Mouse (Mus musculus): ENCODE data around the gene Ercc6l2.
A peak's percentile ranks its signal among the peaks of the same experiment; 100 is the strongest.

The Ercc6l2 gene

DNA sequence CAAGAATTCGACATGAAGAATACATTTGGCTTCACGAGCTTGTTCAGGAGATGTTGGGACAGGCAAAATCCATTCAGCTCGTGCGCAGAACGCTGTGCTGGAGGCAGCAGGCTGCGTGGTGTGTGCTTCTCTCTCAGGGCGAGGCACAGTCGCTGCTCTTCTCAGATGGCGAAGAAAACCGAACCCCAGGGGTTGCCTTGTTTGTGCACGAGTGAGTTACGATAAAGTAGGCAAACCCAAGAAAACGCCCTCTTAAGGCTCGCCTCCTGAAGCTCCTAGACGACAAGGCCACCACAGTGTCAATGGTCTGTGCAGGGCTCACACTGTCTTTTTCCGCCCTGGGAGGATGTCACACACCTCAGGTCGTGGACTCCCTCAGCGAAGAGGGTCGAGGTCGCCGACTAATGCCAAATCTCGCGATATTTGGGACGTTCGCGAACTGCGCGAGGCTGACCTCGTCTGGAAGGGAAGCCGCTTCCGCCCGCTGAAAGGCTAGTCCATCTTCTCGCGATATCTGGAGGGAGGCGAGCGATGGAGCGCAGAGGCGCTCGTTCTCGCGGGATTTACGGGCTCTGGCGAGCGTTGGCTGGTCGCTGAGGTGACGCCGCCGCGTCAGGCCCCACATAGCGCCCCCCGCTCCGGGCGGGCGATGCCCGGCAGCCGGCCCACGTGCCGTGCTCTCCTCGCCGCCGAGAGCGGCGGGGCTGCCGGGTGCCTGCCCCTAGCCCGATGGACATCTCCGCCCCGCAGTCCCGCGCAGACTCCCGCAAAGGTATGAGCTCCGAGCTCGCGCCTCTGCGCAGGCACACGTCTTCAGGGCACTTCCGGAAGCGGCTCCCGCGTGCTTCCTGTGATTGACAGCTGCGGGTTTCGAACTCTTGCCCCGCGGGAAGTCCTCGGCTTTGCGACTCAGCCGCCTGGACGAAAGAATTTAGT is at the start of gene Ercc6l2:
Gene Ercc6l2, plus strand, starts transcription at position 495 of the 936 bp plus-strand sequence.
- DNase-seq (ENCODE audit: low spot score in 2 of 2), result peak; percentile 97 to 99

DNA sequence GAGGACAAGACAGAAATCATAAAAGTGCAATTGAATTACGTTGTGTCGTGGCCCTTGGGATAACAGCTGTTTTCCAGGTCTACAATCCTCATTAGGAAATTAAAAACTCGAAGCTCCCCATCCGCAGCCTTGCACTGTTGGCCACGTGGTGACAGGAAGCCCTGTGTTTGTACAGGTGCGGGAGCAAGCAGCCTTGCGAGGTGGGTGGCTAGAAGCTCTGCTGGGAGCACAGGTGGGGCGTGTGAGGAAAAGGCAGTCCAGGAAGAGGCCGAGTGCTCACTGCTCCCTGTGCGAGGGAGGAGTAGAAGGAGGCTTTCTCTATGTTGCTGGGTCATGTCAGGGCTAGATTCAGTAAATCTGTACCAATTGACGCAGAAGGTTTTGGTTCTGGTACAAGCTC is 49.0 kb upstream of the Ercc6l2 start:
- DNase-seq (ENCODE audit: low spot score in 2 of 2), result no peak

DNA sequence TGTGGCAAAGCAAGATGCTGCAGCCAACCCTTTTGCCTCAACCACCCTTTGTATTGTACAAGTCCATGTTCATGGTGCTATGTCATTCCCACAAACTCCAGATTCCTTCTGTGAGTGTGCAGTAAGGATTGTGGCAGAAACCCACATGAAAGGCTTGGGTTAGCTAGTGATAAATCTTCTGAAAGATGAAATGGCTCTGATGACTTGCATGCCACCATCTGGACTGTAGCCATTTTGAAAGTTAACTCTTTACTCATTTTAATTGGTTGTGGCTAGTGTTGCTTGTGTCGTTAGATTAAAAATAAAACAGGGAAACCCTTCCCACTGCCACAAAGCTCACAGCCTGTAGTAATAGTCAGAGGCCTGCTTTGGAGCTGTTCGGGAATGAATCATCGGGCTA is 44.0 kb upstream of the Ercc6l2 start:
- DNase-seq (ENCODE audit: low spot score in 2 of 2), result no peak

- no peak for DNase-seq (ENCODE audit: low spot score in 2 of 2)
Observed at GRCm38 (mm10) chr13:63778925-63779324, 36.1 kb upstream of the Ercc6l2 start.

GRCm38 (mm10) chr13:63779376-63780291 is 35.4 kb upstream of the Ercc6l2 start:
- peak; percentile 37 to 69 for DNase-seq (ENCODE audit: low spot score in 2 of 2)

GRCm38 (mm10) chr13:63792234-63792831 is 22.7 kb upstream of the Ercc6l2 start:
- DNase-seq (ENCODE audit: low spot score in 2 of 2), result no peak

GRCm38 (mm10) chr13:63793345-63794308 is 21.4 kb upstream of the Ercc6l2 start:
- DNase-seq (ENCODE audit: low spot score in 2 of 2), result no peak

GRCm38 (mm10) chr13:63798677-63799076 is 16.4 kb upstream of the Ercc6l2 start:
- DNase-seq (ENCODE audit: low spot score in 2 of 2), result no peak

- no peak for DNase-seq (ENCODE audit: low spot score in 2 of 2)
Observed at GRCm38 (mm10) chr13:63799940-63800339, 15.1 kb upstream of the Ercc6l2 start.

DNA sequence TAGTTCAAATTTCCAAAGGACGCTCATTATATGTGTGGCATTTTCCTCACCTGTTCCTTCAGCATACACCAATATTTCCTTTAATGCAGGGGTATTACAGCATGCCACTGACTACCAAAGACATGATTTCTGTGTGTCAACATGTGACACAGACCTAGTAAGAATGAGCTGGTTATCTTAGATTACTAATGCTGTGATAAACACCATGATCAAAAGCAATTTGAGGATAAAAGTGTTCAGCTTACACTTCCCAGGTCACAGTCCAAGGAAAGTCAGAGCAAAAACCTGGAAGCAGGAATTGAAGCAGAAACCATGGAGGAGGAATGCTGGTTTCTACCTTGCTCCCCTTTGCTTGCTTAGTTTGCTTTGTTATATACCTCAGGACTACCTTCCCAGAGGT is 13.8 kb upstream of the Ercc6l2 start:
- DNase-seq (ENCODE audit: low spot score in 2 of 2), result no peak

DNA sequence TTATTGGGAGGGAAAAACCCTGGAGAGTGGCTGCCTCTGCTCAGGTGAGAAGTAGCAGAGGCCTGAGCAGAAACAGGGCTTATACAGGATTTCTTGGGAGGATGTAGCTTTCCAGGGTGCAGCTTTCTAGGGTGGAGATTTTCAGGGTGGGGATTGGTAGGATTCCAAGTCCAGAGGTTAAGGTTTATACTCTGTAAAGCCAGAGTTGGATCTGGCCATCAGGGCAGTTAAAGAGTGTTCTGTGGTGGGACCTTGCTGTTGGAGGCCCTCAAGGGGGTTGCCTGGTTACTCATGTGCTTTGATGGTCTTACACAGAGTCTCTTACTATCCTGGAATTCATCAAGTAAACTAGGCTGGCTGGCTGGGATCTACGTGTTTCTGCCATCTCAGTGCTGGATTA is 7.8 kb upstream of the Ercc6l2 start:
- no peak for DNase-seq (ENCODE audit: low spot score in 2 of 2)

DNA sequence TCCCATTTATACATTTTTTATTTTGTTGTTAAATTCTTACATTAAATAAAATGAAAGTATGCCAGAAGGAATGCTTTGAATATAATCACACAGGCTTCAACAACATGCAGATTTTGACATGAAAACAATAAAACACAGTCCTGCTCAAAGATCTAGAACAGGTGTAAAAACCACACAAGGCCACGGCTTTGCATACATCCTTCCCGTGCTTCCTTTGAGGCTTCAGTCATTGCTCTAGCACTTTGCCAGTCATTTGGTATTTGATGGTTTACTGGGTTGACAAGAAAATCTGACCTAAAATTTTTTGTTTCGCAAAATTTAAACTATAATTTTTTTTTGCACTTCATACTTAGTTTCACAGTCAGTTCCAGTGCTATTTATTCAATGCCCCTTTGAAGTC is 7.1 kb upstream of the Ercc6l2 start:
- DNase-seq (ENCODE audit: low spot score in 2 of 2), result no peak

DNA sequence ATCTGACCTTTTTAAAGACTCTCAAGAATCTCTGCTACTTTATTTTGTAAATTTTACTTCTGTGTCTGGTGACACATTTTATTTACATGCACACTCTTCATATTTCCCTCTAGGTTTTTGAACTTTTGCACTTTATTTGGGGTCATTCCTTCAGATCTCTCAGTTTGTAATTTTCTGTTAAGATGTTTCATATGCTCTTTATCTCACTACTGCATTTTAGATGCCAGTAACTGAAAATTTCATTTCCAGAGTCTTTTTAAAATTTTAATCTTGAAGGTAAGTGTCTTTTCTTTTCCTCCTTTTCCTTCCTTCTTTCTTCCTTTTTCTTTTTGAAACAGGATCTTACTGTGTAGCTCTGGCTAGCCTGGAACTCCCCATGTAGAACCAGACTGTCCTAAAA is 3.6 kb upstream of the Ercc6l2 start:
- DNase-seq (ENCODE audit: low spot score in 2 of 2), result no peak

DNA sequence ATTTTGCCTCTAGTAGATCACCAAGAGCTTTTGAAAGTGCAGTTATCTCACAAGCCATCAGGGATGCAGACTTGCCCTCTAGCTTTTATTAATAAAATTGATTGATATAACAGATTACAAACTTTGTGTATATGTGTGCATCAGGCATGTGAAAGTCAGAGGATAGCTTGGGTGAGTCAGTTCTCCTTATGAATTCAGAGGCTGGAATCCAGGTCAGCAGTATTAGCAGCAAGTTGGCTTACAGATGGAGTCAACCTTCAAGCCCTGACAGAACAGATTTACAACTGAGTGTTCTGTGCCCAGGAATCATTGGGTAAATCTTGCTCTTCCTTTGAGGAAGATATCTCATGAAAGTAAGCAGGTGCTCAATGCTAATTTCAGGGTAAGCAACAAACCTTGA is 891 bp downstream of the Ercc6l2 start:
- DNase-seq (ENCODE audit: low spot score in 2 of 2), result no peak

- DNase-seq (ENCODE audit: low spot score in 2 of 2), result no peak
Observed at GRCm38 (mm10) chr13:63845758-63846157, 30.7 kb downstream of the Ercc6l2 start.

DNA sequence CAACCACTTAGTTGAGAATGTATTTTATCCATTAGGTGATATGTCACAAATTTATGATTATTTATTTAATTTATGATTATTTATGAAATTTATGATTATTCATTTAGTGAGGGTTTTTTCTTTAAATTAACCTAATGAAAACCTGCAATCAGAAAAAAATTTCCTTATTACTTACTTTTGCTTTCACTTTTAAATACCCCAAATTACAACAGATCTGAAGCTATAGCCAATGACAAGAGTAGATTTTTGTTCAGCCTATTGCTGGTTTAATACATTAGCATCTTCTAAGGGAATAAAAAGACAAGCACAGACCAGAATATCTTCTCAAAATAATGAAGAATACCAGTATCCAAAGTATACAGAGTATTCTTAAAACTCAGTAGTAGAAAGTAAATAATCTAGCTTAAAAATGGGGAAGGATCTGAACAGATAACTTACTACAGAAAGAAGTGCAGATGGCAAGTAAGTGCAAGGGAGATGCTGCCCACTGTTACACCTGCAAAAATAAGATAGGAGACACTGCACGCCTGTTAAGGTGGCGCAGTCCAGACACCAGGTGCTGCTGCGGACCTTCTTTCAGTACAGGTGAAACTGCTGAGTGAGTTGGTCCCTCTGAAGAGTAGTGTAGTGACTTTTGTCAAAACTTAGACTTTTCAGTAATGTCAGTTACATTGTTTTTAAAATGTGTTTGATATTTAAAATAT is 35.4 kb downstream of the Ercc6l2 start:
- no peak for DNase-seq (ENCODE audit: low spot score in 2 of 2)

DNA sequence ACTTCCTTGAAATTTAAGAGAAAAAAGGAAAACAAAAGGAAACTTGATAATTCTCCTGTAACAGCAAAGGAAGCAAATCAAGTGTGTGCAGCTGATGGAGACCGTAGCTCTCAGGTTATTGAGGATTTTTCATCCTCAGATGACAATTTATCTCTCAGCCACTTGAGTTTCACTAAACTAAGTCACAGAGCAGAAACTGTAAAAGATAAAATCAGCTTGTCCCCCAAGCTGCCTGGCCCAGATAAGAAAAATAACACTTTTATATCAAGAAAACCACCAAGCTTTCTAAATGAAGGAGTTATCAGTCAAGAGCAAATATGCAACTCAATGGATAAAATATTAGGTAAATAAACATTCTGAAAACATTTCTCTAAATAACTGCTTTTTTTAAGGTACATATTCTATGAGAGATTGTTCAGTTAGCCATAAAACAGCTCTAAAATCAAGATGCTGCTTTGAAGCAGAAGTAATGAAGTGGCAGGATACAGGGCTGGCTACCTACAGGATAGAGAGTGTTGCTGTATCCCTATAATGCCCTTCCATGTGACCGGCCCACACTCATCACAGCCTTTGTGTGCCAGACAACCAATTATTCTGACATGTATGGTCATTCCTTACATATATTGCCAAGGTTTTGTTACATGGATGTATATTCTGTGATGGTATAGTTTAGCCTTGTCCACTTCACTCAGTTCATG is 57.7 kb downstream of the Ercc6l2 start:
- no peak for DNase-seq (ENCODE audit: low spot score in 2 of 2)

- DNase-seq (ENCODE audit: low spot score in 2 of 2), result no peak
Observed at GRCm38 (mm10) chr13:63877138-63877537, 62.1 kb downstream of the Ercc6l2 start.

DNA sequence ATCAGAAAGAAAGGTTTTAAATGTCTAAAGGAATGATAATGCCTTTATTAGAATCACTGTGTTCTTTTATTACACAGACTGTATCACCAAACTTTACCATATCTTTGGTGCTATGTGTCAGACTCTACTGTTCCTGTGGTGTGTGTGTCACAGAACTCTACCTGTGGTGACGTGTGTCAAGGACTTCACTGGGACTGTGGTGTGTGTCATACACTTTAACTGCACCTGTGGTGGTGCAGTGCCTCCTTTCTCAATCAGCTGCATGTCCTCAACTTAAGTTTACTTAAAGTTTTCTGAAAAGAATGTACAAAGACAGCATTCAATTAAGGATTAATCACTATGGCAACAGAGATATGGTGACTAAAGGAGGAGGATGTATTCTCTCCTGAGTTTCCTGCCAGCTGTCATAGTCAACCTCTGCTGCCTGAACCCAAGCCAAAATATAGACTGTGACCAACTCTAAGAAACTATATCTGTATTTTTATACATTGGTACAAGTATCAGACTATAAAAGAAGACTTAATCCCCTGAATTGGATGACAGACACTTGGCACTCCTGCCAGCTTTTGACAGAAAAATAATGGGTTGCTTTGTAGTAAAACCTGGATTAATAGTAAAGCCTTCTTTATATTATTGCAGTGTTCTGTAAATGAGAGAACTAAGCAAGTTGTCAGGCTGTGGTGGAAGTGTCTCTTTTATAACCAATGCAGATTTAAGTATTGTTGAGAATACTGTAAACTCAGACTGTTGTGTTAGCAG is 64.2 kb downstream of the Ercc6l2 start:
- no peak for DNase-seq (ENCODE audit: low spot score in 2 of 2)
